Mouse (Mus musculus): ENCODE measurements around the gene Daam1. TPM values are rescaled to one million over a fixed set of nuclear protein-coding genes. Genes with fewer than 3 reads are reported as not detected.

The Daam1 gene
- total and polyA plus RNA-seq, 2 experiments = 7.7 to 33.4 TPM

DNA sequence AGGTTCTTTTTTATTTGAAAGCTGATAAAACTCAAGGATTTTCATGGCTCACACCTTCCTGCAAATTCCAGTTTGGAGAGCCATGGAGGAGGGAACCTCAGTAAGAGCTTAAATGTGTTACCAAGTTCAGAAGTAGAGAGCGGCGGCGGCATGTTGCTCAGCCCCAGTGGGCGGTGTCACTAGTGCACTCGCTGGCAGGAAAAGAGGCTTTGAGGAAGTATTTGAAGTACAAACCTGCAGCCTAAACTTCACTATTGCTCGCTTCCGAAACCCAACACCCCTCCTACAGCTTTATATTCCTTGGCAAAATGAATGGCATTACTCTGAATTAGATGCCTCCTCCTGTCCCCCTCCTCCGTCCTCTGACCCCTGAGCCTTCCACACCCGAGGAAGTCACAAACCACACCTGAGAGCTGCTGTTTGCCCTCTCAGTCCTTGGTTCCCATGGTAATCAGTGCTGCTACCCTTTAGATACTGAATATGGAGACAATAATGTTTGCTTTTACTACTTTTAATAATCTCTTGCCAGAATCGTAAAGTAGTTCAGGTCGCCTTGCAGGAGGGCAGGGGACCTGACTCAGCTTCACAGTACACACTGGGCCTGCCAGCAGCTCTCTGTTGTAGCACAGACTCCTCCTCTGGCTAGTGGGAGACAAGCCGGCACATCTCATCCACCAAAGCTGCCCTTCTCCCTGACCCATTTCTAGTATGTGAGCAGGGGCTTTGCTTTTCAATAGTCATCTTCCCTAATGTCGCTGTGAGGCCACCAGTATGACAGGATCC lies 119.4 kb downstream of the Daam1 start:
- no peak overlapping the region for H3K4me3 ChIP-seq (ENCODE audit: insufficient read depth, low read depth, low read length)
- H3K4me1 ChIP-seq (ENCODE audit: control insufficient read depth, insufficient read depth, low read length) = no peaks in the 10 kb centered on the region
- 94% methylated on average over 13 of the region's 13 CpGs for WGBS
- H3K27ac ChIP-seq (replicated peaks; ENCODE audit: insufficient read depth, low read depth, low read length) = no peak overlapping the region
- H3K36me3 ChIP-seq (ENCODE audit: control insufficient read depth, insufficient read depth, low read length) = peaks cover 72% of the 10 kb centered on the region
- TF ChIP-seq POLR2A (IDR thresholded peaks at IDR 0.05; ENCODE audit: extremely low read depth, insufficient read depth, low read length) (no peak), CTCF (IDR thresholded peaks at IDR 0.05; ENCODE audit: low read depth, low read length) (no peak)
- 0 out of 2 replicates have a peak, but pooled peaks cover 2% of the 10 kb centered on the region for H3K79me2 ChIP-seq (ENCODE audit: control insufficient read depth, insufficient read depth, low read length)
- H3K9ac ChIP-seq (ENCODE audit: low read depth, low read length) = no peak overlapping the region
- DNase-seq (ENCODE audit: extremely low read depth, low read depth, low spot score) = no peak
- no peaks in the 10 kb centered on the region for H3K27me3 ChIP-seq (ENCODE audit: control insufficient read depth, insufficient read depth, low read length)

DNA sequence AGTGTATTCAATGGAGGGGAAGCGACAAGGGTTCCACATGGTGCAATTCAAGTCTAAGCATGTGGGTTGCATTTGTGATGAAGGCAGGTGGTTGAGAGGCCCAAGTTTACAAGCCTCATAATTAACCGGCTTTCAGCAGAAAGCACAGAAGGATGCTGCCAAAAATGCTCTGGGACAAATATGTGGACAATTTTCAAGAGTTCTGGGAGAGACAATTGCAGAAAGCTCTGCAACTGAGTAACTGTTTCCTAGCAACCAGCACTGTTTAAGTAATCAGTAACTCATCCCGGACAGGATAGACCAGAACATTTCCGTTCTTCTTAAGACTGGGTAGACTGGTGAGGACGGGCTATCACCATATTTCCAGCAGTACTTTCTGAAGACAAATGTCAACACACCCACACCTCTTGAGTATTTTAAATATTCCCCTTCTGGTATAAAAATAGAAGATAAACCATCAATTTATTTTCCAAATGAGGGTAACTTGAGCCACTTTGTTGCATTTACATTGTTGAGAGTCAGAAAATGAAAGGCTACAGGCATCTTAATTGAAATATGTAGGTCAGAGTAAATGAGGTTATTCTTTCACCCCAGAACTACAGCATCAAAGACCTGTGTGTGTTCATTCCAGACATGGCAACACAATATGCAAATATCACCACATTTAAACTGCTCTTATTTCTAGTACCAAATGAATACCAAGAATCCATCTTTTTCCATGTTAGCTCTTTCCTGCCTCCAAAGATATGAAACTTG lies 123.5 kb downstream of the Daam1 start:
- DNase-seq (ENCODE audit: extremely low read depth, low read depth, low spot score) = peak; percentile 50
- WGBS = 40% methylated on average over 5 of the region's 5 CpGs
- Histone ChIP-seq H3K27me3 (ENCODE audit: control insufficient read depth, insufficient read depth, low read length) (no peaks in the 10 kb centered on the region), H3K4me1 (ENCODE audit: control insufficient read depth, insufficient read depth, low read length) (no peaks in the 10 kb centered on the region), H3K79me2 (ENCODE audit: control insufficient read depth, insufficient read depth, low read length) (peaks cover 2% of the 10 kb centered on the region; the same call in 1 of the 2 replicates), H3K9ac (ENCODE audit: low read depth, low read length) (no peak overlapping the region), H3K27ac (replicated peaks; ENCODE audit: insufficient read depth, low read depth, low read length) (no peak overlapping the region), H3K36me3 (ENCODE audit: control insufficient read depth, insufficient read depth, low read length) (peaks cover 68% of the 10 kb centered on the region), H3K4me3 (ENCODE audit: insufficient read depth, low read depth, low read length) (no peak overlapping the region)
- TF ChIP-seq POLR2A (IDR thresholded peaks at IDR 0.05; ENCODE audit: extremely low read depth, insufficient read depth, low read length) (no peak), CTCF (IDR thresholded peaks at IDR 0.05; ENCODE audit: low read depth, low read length) (no peak)

DNA sequence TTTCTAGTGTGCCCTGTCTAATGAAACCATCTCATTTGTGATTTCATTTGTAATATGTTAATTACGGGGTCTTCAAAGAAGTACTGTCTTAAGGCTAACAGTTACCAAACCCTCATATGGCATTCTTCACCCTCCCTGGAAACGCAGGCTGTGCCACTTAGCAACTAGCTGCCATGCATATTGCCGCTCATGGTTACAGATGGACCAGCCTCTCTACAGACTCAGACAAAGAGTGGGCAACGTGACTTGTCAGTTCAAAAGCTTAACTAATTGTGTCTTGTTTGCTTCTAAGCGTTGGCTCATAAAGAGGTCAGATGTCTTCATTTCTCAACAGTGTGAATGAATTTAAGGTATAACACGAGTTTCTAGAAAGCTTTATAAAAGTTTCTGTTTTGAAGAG lies 126.1 kb downstream of the Daam1 start:
- TF ChIP-seq CTCF (IDR thresholded peaks at IDR 0.05; ENCODE audit: low read depth, low read length) (no peak), POLR2A (IDR thresholded peaks at IDR 0.05; ENCODE audit: extremely low read depth, insufficient read depth, low read length) (no peak)
- no peak overlapping the region for H3K4me3 ChIP-seq (ENCODE audit: insufficient read depth, low read depth, low read length)
- H3K27ac ChIP-seq (replicated peaks; ENCODE audit: insufficient read depth, low read depth, low read length) = no peak overlapping the region
- H3K79me2 ChIP-seq (ENCODE audit: control insufficient read depth, insufficient read depth, low read length) = no peaks in the 10 kb centered on the region; the same call in 1 of the 2 replicates
- no peak overlapping the region for H3K9ac ChIP-seq (ENCODE audit: low read depth, low read length)
- WGBS = 94% methylated on average over 6 of the region's 6 CpGs
- peaks cover 75% of the 10 kb centered on the region for H3K36me3 ChIP-seq (ENCODE audit: control insufficient read depth, insufficient read depth, low read length)
- H3K27me3 ChIP-seq (ENCODE audit: control insufficient read depth, insufficient read depth, low read length) = no peaks in the 10 kb centered on the region
- no peaks in the 10 kb centered on the region for H3K4me1 ChIP-seq (ENCODE audit: control insufficient read depth, insufficient read depth, low read length)
- DNase-seq (ENCODE audit: extremely low read depth, low read depth, low spot score) = no peak

- no peak for TF ChIP-seq POLR2A (IDR thresholded peaks at IDR 0.05; ENCODE audit: extremely low read depth, insufficient read depth, low read length)
- no peak for TF ChIP-seq CTCF (IDR thresholded peaks at IDR 0.05; ENCODE audit: low read depth, low read length)
- no peak for DNase-seq (ENCODE audit: extremely low read depth, low read depth, low spot score)
- H3K4me1 ChIP-seq (ENCODE audit: control insufficient read depth, insufficient read depth, low read length) = no peaks in the 10 kb centered on the region
- H3K9ac ChIP-seq (ENCODE audit: low read depth, low read length) = no peak overlapping the region
- no peak overlapping the region for H3K27ac ChIP-seq (replicated peaks; ENCODE audit: insufficient read depth, low read depth, low read length)
- no peaks in the 10 kb centered on the region for H3K27me3 ChIP-seq (ENCODE audit: control insufficient read depth, insufficient read depth, low read length)
- H3K79me2 ChIP-seq (ENCODE audit: control insufficient read depth, insufficient read depth, low read length) = no peaks in the 10 kb centered on the region; the same call in 1 of the 2 replicates
- 72% methylated on average over 5 of the region's 5 CpGs for WGBS
- H3K36me3 ChIP-seq (ENCODE audit: control insufficient read depth, insufficient read depth, low read length) = peaks cover 74% of the 10 kb centered on the region
- no peak overlapping the region for H3K4me3 ChIP-seq (ENCODE audit: insufficient read depth, low read depth, low read length)
Measured at GRCm38 (mm10) chr12:71957496-71957895, 126.6 kb downstream of the Daam1 start.

DNA sequence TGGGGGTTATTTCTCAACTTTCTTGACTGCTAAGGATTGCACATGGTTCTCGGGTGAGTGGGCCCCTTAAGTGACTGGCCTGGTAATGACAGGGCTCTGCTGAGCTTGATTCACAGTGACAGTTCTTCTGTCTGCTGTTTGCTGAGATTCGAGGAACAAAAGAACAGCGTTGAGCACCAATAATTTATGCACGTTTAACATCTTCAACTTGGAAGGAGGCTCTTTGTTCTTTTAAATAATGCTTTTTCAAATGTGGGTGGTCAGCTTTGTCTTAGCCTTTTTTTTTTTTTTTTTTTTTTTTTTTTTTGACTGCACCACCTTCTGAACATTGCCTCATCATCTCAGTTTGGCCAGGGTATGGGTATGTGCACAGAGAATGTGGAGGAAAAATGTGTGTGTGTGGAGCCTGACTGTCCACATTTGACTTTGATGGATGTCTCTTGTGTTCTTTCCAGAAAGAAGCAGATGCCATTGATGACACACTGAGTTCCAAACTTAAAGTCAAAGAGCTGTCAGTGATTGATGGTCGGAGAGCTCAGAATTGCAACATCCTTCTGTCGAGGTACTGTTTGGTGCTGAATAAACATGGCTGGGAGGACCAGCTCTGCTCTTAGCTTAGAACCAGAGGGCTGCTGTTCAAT lies 128.6 kb downstream of the Daam1 start:
- no peaks in the 10 kb centered on the region for H3K27me3 ChIP-seq (ENCODE audit: control insufficient read depth, insufficient read depth, low read length)
- TF ChIP-seq POLR2A (IDR thresholded peaks at IDR 0.05; ENCODE audit: extremely low read depth, insufficient read depth, low read length) = no peak
- TF ChIP-seq CTCF (IDR thresholded peaks at IDR 0.05; ENCODE audit: low read depth, low read length) = no peak
- H3K36me3 ChIP-seq (ENCODE audit: control insufficient read depth, insufficient read depth, low read length) = peaks cover 61% of the 10 kb centered on the region
- H3K4me3 ChIP-seq (ENCODE audit: insufficient read depth, low read depth, low read length) = no peak overlapping the region
- 59% methylated on average over 6 of the region's 6 CpGs for WGBS
- no peak overlapping the region for H3K9ac ChIP-seq (ENCODE audit: low read depth, low read length)
- no peaks in the 10 kb centered on the region for H3K4me1 ChIP-seq (ENCODE audit: control insufficient read depth, insufficient read depth, low read length)
- H3K79me2 ChIP-seq (ENCODE audit: control insufficient read depth, insufficient read depth, low read length) = no peaks in the 10 kb centered on the region; the same call in 1 of the 2 replicates
- H3K27ac ChIP-seq (replicated peaks; ENCODE audit: insufficient read depth, low read depth, low read length) = no peak overlapping the region
- DNase-seq (ENCODE audit: extremely low read depth, low read depth, low spot score) = no peak
